Mouse (Mus musculus) lung, postnatal 0 days (tissue): ENCODE data around the gene Sh2b2. TPM values are rescaled to one million over a fixed set of nuclear protein-coding genes. Genes with fewer than 3 reads are reported as not detected.
A peak's percentile ranks its signal among the peaks of the same experiment; 100 is the strongest.

ENCODE experiments used
- ATAC-seq: fragments of 200-750 bp; cut with Nextera tagmentation; 2 replicates; pipeline ENCODE4 v1.8.0; 2017; ENCODE audit warnings: moderate library complexity
- DNase-seq: peaks from one replicate; pipeline ENCODE4 v3.0.0-alpha.2; 2016; ENCODE audit warnings: low spot score
- H3K27ac ChIP-seq: fragments of 300-500 bp; sonication (generic); 2 replicates; pipeline ENCODE4 v1.5.1; 2014; ENCODE audit warnings: antibody characterized with exemption, mild to moderate bottlenecking, low read length, mixed read lengths
- H3K27me3 ChIP-seq: fragments of 300-500 bp; sonication (generic); replicated peaks from 2 replicates; pipeline ENCODE4 v1.6.1; 2014; ENCODE audit warnings: low read length, mixed read lengths; ENCODE audit not compliant: insufficient read depth
- H3K36me3 ChIP-seq: fragments of 300-500 bp; sonication (generic); 2 replicates; pipeline ENCODE4 v1.6.1; 2014; ENCODE audit warnings: low read length, mixed read lengths; ENCODE audit not compliant: insufficient read depth
- H3K4me1 ChIP-seq: fragments of 300-500 bp; sonication (generic); 2 replicates; pipeline ENCODE4 v1.6.1; 2014; ENCODE audit warnings: antibody characterized with exemption, low read depth, low read length, mixed read lengths; ENCODE audit not compliant: insufficient read depth
- H3K4me2 ChIP-seq: fragments of 300-500 bp; sonication (generic); replicated peaks from 2 replicates; pipeline ENCODE4 v1.6.1; 2014; ENCODE audit warnings: low read depth, mild to moderate bottlenecking, low read length, moderate library complexity, mixed read lengths
- H3K4me3 ChIP-seq: fragments of 300-500 bp; sonication (generic); 2 replicates; pipeline ENCODE4 v1.5.1; 2014; ENCODE audit warnings: low read depth, low read length
- H3K9ac ChIP-seq: fragments of 300-500 bp; sonication (generic); replicated peaks from 2 replicates; pipeline ENCODE4 v1.6.1; 2014; ENCODE audit warnings: low read depth, mild to moderate bottlenecking
- H3K9me3 ChIP-seq: fragments of 300-500 bp; sonication (generic); 2 replicates; pipeline ENCODE4 v1.6.1; 2016; ENCODE audit warnings: low read length, mixed read lengths
- CTCF ChIP-seq: IDR thresholded peaks from 2 replicates; pipeline ENCODE4 v1.5.1; 2016; ENCODE audit warnings: antibody characterized with exemption, mild to moderate bottlenecking
- EP300 ChIP-seq: IDR thresholded peaks from 2 replicates; pipeline ENCODE4 v1.6.1; 2016; ENCODE audit warnings: antibody characterized with exemption, mild to moderate bottlenecking, control low read depth
- WGBS: fragments of 180-500 bp; shearing (Covaris S2); extraction: QIAGEN DNeasy Blood & Tissue Kit; methylation state at CpG from one replicate; pipeline ENCODE4 v1.1.7; 2014; 5-methylcytosine and 5-hydroxymethylcytosine counted together
- polyA plus RNA-seq: library from polyadenylated mRNA; unstranded; fragments of >200 nt; fragmentation: Nextera tagmentation; extraction: Ambion mirVana; gene quantifications from 2 replicates; pipeline ENCODE4 v1.2.1, GENCODE M21; 2015

Sh2b2 gene
- polyA plus RNA-seq, 1 experiment from 2014 or later, result 1.8 TPM

GRCm38 (mm10) chr5:136243851-136244761 is 2.2 kb downstream of the Sh2b2 start:
- Histone ChIP-seq H3K4me1 (peaks cover 7% of the 10 kb centered on the region), H3K9ac (peak overlapping the region; percentile 29), H3K4me3 (peak overlapping the region; percentile 65), H3K9me3 (no peaks in the 10 kb centered on the region), H3K27ac (no peak overlapping the region), H3K4me2 (peak overlapping the region; percentile 94), H3K36me3 (no peaks in the 10 kb centered on the region), H3K27me3 (no peaks in the 10 kb centered on the region)
- 2% methylated on average over 52 of the region's 67 CpGs for WGBS
- TF ChIP-seq CTCF (no peak), EP300 (no peak)
- ATAC-seq (peak; percentile 59), DNase-seq (no peak)

GRCm38 (mm10) chr5:136241161-136241560 is 5.2 kb downstream of the Sh2b2 start:
- 88% methylated on average over 6 of the region's 6 CpGs for WGBS
- no peaks in the 10 kb centered on the region for H3K9me3 ChIP-seq
- no peak for ATAC-seq

GRCm38 (mm10) chr5:136240381-136240780 is 6.0 kb downstream of the Sh2b2 start:
- Histone ChIP-seq H3K36me3 (no peaks in the 10 kb centered on the region), H3K9me3 (no peaks in the 10 kb centered on the region), H3K27ac (no peak overlapping the region), H3K4me1 (peaks cover 7% of the 10 kb centered on the region), H3K27me3 (no peaks in the 10 kb centered on the region), H3K4me3 (no peak overlapping the region), H3K4me2 (no peak overlapping the region), H3K9ac (no peak overlapping the region)
- 57% methylated on average over 1 of the region's 1 CpGs for WGBS
- TF ChIP-seq CTCF (no peak), EP300 (no peak)
- DNase-seq (no peak), ATAC-seq (no peak)

More at GRCm38 (mm10) chr5:136241161-136241560, 5.2 kb downstream of the Sh2b2 start:
- Histone ChIP-seq H3K27me3 (no peaks in the 10 kb centered on the region), H3K36me3 (no peaks in the 10 kb centered on the region), H3K27ac (no peak overlapping the region), H3K9ac (no peak overlapping the region), H3K4me3 (no peak overlapping the region), H3K4me1 (peaks cover 7% of the 10 kb centered on the region), H3K4me2 (no peak overlapping the region)
- TF ChIP-seq EP300 (no peak), CTCF (no peak)
- no peak for DNase-seq

GRCm38 (mm10) chr5:136237607-136238006 is 8.7 kb downstream of the Sh2b2 start:
- Histone ChIP-seq H3K9ac (no peak overlapping the region), H3K9me3 (no peaks in the 10 kb centered on the region), H3K27ac (no peak overlapping the region), H3K27me3 (no peaks in the 10 kb centered on the region), H3K4me2 (peak overlapping the region; percentile 49), H3K36me3 (no peaks in the 10 kb centered on the region), H3K4me3 (peak overlapping the region; percentile 23), H3K4me1 (no peaks in the 10 kb centered on the region; the same call in 1 of the 2 replicates)
- no peak; the same call in 1 of the 2 replicates for ATAC-seq
- WGBS, result 5% methylated on average over 19 of the region's 19 CpGs
- TF ChIP-seq EP300, result no peak
- no peak for TF ChIP-seq CTCF
- DNase-seq, result no peak

GRCm38 (mm10) chr5:136236611-136237010 is 9.7 kb downstream of the Sh2b2 start:
- 53% methylated on average over 5 of the region's 5 CpGs for WGBS
- Histone ChIP-seq H3K9ac (no peak overlapping the region), H3K9me3 (no peaks in the 10 kb centered on the region), H3K36me3 (no peaks in the 10 kb centered on the region), H3K4me2 (no peak overlapping the region), H3K4me3 (no peak overlapping the region), H3K27me3 (no peaks in the 10 kb centered on the region), H3K4me1 (no peaks in the 10 kb centered on the region; the same call in 1 of the 2 replicates), H3K27ac (no peak overlapping the region)
- DNase-seq (no peak), ATAC-seq (no peak)
- no peak for TF ChIP-seq EP300
- no peak for TF ChIP-seq CTCF

- ATAC-seq, result no peak
- Histone ChIP-seq H3K9me3 (no peaks in the 10 kb centered on the region), H3K4me3 (no peak overlapping the region), H3K27me3 (no peaks in the 10 kb centered on the region), H3K36me3 (no peaks in the 10 kb centered on the region), H3K27ac (no peak overlapping the region), H3K9ac (no peak overlapping the region), H3K4me2 (no peak overlapping the region), H3K4me1 (no peaks in the 10 kb centered on the region)
- TF ChIP-seq EP300 (no peak), CTCF (no peak)
- WGBS, result 62% methylated on average over 4 of the region's 4 CpGs
- DNase-seq, result no peak
These were observed 15.9 kb downstream of the Sh2b2 start for GRCm38 (mm10) chr5:136230348-136231035.
